Comparison of ENCODE assay signal across 20 mouse cellular contexts in genomic region chr15:28162291-28162690, GRCm38 (mm10). TPM values are rescaled to one million over a fixed set of nuclear protein-coding genes. Genes with fewer than 3 reads are reported as not detected.
"Had no signal": no experiment of that assay in that cellular context is flagged by ENCODE, and none has a peak within 500 bp of the region (broad histone marks: within the 10 kb centered on the region; RNA-seq: fewer than 3 reads in every experiment).

No protein-coding gene starts in this region.

- H3K9ac ChIP-seq: liver, postnatal 0 days; lung, embryonic 15.5 days; neural tube, embryonic 12.5 days; stomach, embryonic 15.5 days had no signal

- DNase-seq: liver, postnatal 0 days; lung, adult 2 months; lung, postnatal 14 days; lung, postnatal 36 days; right cerebral cortex, postnatal 14 days; thymus, adult 2 months; thymus, postnatal 25 days; thymus, postnatal 4 days had no signal

- ATAC-seq: liver, postnatal 0 days; lung, postnatal 0 days had no signal

- H3K4me3 ChIP-seq: lung, embryonic 15.5 days; megakaryocyte, embryonic 14.5 days; neural tube, embryonic 12.5 days; stomach, embryonic 15.5 days had no signal

- H3K27me3 ChIP-seq: lung, embryonic 15.5 days; neural tube, embryonic 12.5 days; stomach, embryonic 15.5 days had no signal

- H3K4me2 ChIP-seq: lung, embryonic 15.5 days; midbrain, embryonic 11.5 days; neural tube, embryonic 12.5 days; stomach, embryonic 15.5 days had no signal

- H3K27ac ChIP-seq: lung, embryonic 15.5 days; macrophage; neural tube, embryonic 12.5 days; stomach, embryonic 15.5 days; stomach, postnatal 0 days had no signal

- H3K4me1 ChIP-seq: stomach, embryonic 15.5 days had no signal

- H3K36me3 ChIP-seq: lung, embryonic 15.5 days; neural tube, embryonic 12.5 days; stomach, embryonic 15.5 days had no signal

- H3K9me3 ChIP-seq: lung, embryonic 15.5 days; megakaryocyte, embryonic 14.5 days; neural tube, embryonic 12.5 days; stomach, embryonic 15.5 days had no signal

RNA-seq across cellular contexts. Expression of gene Dnah5, which starts 41.3 kb away (rescaled TPM):
- total RNA-seq: megakaryocyte progenitor cell, adult 5-6 weeks; monocyte, adult 5-6 weeks; neutrophil, adult 5-6 weeks had no signal
- polyA plus RNA-seq: liver, postnatal 0 days; macrophage; spleen, adult 2 months had no signal
